Mouse (Mus musculus): ENCODE results near the gene Bcl7b.
"Not testable (repeated sequence)": the region's sequence is repeated elsewhere in the genome, so short reads cannot be mapped to it uniquely, and the experiment has no call there.

Gene Bcl7b

DNA sequence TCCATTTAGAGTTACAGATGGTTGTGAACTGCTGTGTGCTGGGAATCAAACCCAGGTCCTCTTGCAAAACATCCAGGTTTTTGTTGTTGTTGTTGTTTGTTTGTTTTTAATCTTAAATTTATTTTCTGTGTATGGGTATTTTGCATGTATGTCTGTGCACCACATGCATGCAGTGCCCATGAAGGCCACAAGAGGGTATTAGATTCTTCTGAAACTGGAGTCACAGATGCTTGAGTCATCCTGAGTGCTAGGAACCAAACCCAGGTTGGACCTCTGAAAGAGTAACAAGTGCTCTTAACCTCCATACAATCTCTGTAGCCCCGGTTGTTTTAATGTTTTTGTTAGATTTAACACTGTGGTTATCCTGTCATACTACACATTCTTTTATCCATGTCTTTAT is 40.1 kb downstream of the Bcl7b start:
- no peak for DNase-seq (ENCODE audit: low read depth, low spot score)

DNA sequence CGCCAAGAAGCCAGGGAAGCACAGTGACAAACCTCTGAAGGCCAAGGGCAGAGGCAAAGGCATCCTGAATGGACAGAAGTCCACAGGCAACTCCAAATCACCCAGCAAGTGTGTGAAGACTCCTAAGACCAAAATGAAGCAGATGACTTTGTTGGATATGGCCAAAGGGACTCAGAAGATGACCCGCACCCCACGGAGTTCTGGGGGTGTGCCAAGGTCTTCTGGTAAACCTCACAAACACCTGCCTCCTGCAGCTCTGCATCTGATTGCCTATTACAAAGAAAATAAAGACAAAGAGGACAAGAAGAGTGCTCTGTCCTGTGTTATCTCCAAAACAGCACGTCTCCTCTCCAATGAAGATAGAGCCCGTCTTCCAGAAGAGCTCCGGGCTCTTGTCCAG is 48.8 kb downstream of the Bcl7b start:
- peak; percentile 33 for DNase-seq (ENCODE audit: low read depth, low spot score)

DNA sequence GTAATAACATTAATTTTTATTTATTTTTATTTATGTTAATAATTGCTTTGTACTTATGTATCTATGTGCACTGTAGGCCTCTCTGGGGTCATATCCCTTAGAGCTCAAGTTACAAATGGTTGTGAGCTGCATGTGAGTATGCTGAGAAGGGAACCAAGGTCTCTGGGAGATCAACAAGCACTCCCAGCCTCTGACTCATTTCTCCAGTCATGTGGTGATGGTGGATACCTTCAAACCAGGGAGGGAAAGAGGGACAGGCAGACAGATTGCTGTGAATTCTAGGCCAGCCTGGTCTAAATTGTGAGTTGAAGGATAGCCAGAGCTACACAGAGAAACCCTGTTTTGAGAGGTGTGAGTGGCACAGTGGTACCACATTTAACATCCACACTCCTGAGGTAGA is 52.9 kb downstream of the Bcl7b start:
- DNase-seq (ENCODE audit: low read depth, low spot score) = no peak

- DNase-seq (ENCODE audit: low read depth, low spot score) = no peak
These were observed 54.0 kb downstream of the Bcl7b start for GRCm38 (mm10) chr5:135222066-135222465.

DNA sequence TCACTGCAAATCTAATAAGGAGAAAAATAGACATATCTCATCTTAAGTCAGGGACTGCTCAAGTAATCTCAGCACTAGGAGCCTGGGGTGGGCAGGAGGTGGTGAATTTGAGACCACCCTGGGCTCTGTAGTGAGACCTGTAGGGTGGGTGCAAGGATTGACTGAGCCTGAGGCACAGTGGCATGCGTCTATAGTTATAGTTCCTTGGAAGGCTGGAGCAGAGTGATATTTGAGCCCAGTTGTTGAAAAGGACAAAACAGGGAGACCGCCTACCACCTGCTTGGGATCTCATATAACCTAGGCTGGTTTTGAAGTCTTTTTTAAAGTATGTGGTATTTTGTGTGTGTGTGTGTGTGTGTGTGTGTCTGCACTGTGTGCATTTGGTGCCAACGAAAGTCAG is 56.1 kb downstream of the Bcl7b start:
- no peak for DNase-seq (ENCODE audit: low read depth, low spot score)

DNA sequence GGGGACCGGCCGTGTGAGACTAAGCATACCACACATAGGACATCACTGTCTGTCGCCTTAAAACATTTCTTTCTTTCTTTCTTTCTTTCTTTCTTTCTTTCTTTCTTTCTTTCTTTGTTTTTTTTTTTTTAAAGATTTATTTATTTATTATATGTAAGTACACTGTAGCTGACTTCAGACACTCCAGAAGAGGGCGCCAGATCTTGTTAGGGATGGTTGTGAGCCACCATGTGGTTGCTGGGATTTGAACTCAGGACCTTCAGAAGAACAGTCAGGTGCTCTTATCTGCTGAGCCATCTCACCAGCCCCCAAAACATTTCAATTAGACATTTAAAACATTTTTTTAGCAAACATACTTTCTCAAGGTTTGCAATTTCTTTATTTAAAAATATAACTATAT is 57.8 kb downstream of the Bcl7b start:
- not testable (repeated sequence) for DNase-seq (ENCODE audit: low read depth, low spot score)

- no peak for DNase-seq (ENCODE audit: low read depth, low spot score)
These were observed 62.1 kb downstream of the Bcl7b start for GRCm38 (mm10) chr5:135230186-135230585.
